Mouse (Mus musculus) kidney, adult 2 months (tissue): ENCODE results near the gene Rgs19. TPM values are rescaled to one million over a fixed set of nuclear protein-coding genes. Genes with fewer than 3 reads are reported as not detected.

Source experiments
- DNase-seq: peaks from one replicate; pipeline ENCODE4 v3.0.0; 2021
- H3K27ac ChIP-seq: fragments of 200-500 bp; 2 replicates; pipeline ENCODE4 v1.5.1; 2012; ENCODE audit warnings: low read depth, low read length, control low read depth, inconsistent platforms; ENCODE audit not compliant: insufficient read depth
- H3K27me3 ChIP-seq: fragments of 200-500 bp; replicated peaks from 2 replicates; pipeline ENCODE4 v1.6.1; 2012; ENCODE audit warnings: mild to moderate bottlenecking, moderate library complexity, low read length, inconsistent platforms; ENCODE audit not compliant: control insufficient read depth, insufficient read depth
- H3K36me3 ChIP-seq: fragments of 200-500 bp; 2 replicates; pipeline ENCODE4 v1.6.1; 2012; ENCODE audit warnings: mild to moderate bottlenecking, moderate library complexity, low read length, inconsistent platforms; ENCODE audit not compliant: control insufficient read depth, insufficient read depth
- H3K4me1 ChIP-seq: fragments of 200-500 bp; 2 replicates; pipeline ENCODE4 v1.6.1; 2011; ENCODE audit warnings: low read length; ENCODE audit not compliant: control insufficient read depth, insufficient read depth
- H3K4me3 ChIP-seq: fragments of 200-500 bp; 2 replicates; pipeline ENCODE4 v1.5.1; 2011; ENCODE audit warnings: mild to moderate bottlenecking, low read depth, low read length, control low read depth; ENCODE audit not compliant: insufficient read depth
- CTCF ChIP-seq: fragments of 200-500 bp; conservative IDR thresholded peaks from 2 replicates; pipeline ENCODE4 v1.5.1; 2011; ENCODE audit warnings: low read depth, mild to moderate bottlenecking, control low read depth, low read length, moderate library complexity, mixed read lengths; ENCODE audit not compliant: insufficient read depth, insufficient read length
- POLR2A ChIP-seq: fragments of 200-500 bp; IDR thresholded peaks from one replicate; pipeline ENCODE4 v1.6.1; 2011; ENCODE audit warnings: low read depth, low read length, control low read depth
- WGBS: fragments of 180-500 bp; shearing (Covaris S2); methylation state at CpG from one replicate; pipeline ENCODE4 v1.1.7; 2018; 5-methylcytosine and 5-hydroxymethylcytosine counted together
- polyA plus RNA-seq: library from polyadenylated mRNA; depleted of rRNA; stranded (reverse); fragments of >200 nt; gene quantifications from 2 replicates; pipeline ENCODE4 v1.2.3, GENCODE M21; 2012

Gene Rgs19
- polyA plus RNA-seq, 1 experiment, result 24.0 TPM

DNA sequence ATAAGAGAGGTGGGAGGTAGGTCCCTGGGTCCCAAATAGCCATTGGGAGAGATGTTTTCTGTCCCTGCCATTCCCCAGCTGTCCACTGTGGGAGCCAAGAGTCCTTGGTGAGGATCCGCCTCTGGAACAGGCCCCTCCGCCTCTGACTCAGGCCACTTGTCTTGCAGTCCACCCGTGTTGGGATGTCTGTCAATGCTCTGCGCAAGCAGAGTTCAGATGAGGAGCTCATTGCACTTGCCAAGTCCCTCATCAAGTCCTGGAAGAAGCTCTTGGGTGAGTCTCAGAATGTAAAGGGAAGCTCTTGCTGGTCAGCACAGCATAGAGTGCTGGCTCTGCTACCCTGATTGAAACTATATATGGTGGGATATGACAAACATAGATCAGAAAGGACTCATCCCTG is 10.4 kb downstream of the Rgs19 start:
- Histone ChIP-seq H3K36me3 (no peaks in the 10 kb centered on the region), H3K27me3 (no peaks in the 10 kb centered on the region), H3K4me1 (0 out of 2 replicates have a peak, but pooled peaks cover 4% of the 10 kb centered on the region), H3K27ac (no peak overlapping the region), H3K4me3 (no peak overlapping the region)
- 79% methylated on average over 4 of the region's 4 CpGs for WGBS
- DNase-seq, result no peak
- TF ChIP-seq CTCF (no peak), POLR2A (no peak)

DNA sequence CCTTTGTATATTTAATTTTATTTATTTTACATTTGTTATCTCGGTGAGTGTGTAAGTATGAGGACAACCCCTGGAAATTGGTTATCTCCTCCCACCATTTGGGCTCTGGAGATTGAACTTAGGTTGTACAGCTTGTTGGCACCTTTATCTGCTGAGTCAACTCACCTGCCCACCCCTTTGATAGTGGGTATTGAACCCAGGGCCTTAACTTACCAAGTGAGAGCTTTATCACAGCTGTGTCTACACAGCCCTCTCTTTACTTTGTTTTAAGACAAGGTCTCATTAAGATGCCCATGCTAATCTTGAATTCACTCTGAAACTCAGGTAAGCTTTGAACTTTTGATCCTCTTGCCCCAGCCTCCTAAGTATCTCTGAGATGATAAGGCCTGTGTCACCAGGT is 11.8 kb downstream of the Rgs19 start:
- Histone ChIP-seq H3K4me3 (no peak overlapping the region), H3K4me1 (0 out of 2 replicates have a peak, but pooled peaks cover 4% of the 10 kb centered on the region), H3K27ac (no peak overlapping the region), H3K36me3 (no peaks in the 10 kb centered on the region), H3K27me3 (no peaks in the 10 kb centered on the region)
- DNase-seq, result no peak
- 92% methylated on average over 1 of the region's 1 CpGs for WGBS
- no peak for TF ChIP-seq CTCF
- TF ChIP-seq POLR2A, result no peak

DNA sequence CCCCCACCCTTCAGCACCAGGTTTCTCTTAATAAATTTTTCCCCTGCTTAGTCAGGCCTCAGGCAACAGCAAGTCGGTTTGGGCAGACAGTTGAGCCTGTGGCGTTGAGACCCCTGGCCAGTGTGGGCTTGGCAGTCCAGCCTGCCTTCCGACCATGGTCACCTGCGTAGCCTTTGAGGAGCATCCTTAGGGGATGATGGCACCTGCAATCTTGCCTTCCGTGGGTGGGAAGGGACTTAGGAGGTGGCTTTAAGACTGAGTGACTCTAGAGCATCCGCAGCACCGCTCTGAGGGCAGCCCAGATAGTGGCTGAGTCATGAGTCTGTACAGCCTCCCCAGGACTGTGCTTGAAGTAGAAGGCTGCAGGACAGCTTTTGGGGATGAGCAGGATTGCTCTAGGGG is 13.1 kb downstream of the Rgs19 start:
- Histone ChIP-seq H3K4me1 (0 out of 2 replicates have a peak, but pooled peaks cover 4% of the 10 kb centered on the region), H3K27me3 (no peaks in the 10 kb centered on the region), H3K4me3 (peak overlapping the region; percentile 75), H3K36me3 (no peaks in the 10 kb centered on the region), H3K27ac (no peak overlapping the region)
- TF ChIP-seq CTCF (no peak), POLR2A (no peak)
- DNase-seq, result no peak
- WGBS, result 21% methylated on average over 7 of the region's 7 CpGs

DNA sequence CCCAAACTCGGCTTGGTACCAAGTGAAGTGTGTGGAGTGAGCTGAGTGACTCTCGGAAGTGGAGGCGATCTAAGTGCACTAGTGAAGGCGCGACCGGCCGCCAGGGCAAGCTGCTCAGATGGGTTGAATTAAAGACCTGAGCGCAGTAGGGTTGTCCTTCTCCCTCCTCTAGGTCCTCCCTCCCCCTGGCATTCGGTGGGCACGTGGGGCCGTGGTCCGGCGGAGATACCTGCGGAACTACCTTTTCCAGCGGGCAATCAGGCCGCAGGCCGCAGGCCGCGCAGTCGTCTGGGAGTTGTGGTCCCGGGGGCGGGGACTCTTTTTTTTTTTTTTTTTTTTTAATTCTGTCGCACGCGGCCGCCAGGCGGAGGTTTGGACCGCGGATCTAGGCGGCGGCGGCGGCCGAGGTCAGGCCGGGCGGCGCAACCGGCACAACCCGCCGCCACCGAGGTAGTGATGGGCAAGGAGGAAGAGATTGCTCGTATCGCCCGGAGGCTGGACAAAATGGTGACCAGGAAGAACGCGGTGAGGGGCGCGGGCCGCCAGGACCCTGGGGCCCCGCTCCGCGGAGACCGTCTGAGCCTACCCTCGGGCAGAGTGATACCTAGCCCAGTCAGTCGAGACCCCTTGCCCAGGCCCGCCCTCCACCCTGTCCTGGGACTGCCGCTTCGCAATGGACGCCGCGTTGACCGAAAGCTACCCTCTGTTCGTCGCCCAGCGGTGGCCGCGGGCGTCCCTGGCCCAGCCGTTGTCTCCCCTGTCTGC is 13.6 kb downstream of the Rgs19 start, which contains the start of gene Tcea2:
TSS of gene Tcea2 (plus strand) at position 360 of the 765 bp plus-strand sequence.
- Histone ChIP-seq H3K27me3 (no peaks in the 10 kb centered on the region), H3K4me3 (peak within 1 kb of the TSS; percentile 75), H3K36me3 (no peaks in the 10 kb centered on the region), H3K27ac (peak within 1 kb of the TSS; percentile 30), H3K4me1 (0 out of 2 replicates have a peak, but pooled peaks cover 4% of the 10 kb centered on the region)
- WGBS, result under 1% methylated on average over 69 of the region's 69 CpGs
- DNase-seq, result peak; percentile 85
- no peak for TF ChIP-seq CTCF
- no peak for TF ChIP-seq POLR2A

DNA sequence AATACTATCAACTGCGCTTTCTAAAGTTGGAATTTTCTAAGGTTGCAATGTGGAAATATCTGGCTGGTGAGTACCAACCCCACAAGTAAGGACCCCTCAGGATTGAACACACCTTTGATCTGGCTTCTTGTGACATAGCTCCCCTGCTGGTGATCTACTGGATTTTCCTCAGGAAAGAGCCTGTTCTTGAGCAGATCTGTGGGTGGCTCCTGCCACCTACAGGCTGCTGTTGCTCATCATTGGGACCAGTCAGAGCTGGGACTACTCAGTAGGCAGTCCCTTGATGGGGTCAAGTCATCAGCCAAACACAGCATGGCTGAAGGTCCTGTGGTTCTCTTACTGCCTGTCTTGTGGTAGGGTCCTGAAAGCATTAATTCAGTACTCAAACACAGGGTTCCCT is 15.0 kb downstream of the Rgs19 start:
- no peaks in the 10 kb centered on the region for H3K36me3 ChIP-seq
- TF ChIP-seq CTCF (peak; percentile 100; the same call in 1 of the 2 replicates), POLR2A (no peak)
- 0 out of 2 replicates have a peak, but pooled peaks cover 4% of the 10 kb centered on the region for H3K4me1 ChIP-seq
- DNase-seq, result peak; percentile 93
- WGBS, result 38% methylated on average over 1 of the region's 1 CpGs
- H3K27ac ChIP-seq, result no peak overlapping the region
- H3K27me3 ChIP-seq, result no peaks in the 10 kb centered on the region
- no peak overlapping the region for H3K4me3 ChIP-seq

DNA sequence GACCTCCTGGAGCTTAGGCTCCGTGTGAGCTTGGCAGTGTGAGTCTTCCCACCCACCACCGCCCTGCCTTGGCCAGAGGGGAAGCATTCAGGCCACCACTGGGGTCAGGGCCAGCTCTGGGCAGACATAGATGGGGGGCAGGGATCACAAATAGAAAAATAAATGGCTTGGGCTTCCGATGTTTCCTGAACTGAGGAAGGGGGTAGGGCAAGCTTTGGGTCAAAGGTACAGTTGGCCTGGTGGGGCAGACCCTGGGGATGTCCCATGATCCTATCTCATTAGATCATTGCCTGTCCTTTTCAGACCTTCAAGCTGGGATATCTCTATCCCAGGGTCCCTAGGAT is 16.1 kb downstream of the Rgs19 start:
- H3K27me3 ChIP-seq, result no peaks in the 10 kb centered on the region
- H3K27ac ChIP-seq, result peak overlapping the region; percentile 83
- H3K4me3 ChIP-seq, result no peak overlapping the region
- 52% methylated on average over 3 of the region's 3 CpGs for WGBS
- DNase-seq, result peak; percentile 84
- 0 out of 2 replicates have a peak, but pooled peaks cover 4% of the 10 kb centered on the region for H3K4me1 ChIP-seq
- no peak for TF ChIP-seq CTCF
- TF ChIP-seq POLR2A, result no peak
- H3K36me3 ChIP-seq, result no peaks in the 10 kb centered on the region

DNA sequence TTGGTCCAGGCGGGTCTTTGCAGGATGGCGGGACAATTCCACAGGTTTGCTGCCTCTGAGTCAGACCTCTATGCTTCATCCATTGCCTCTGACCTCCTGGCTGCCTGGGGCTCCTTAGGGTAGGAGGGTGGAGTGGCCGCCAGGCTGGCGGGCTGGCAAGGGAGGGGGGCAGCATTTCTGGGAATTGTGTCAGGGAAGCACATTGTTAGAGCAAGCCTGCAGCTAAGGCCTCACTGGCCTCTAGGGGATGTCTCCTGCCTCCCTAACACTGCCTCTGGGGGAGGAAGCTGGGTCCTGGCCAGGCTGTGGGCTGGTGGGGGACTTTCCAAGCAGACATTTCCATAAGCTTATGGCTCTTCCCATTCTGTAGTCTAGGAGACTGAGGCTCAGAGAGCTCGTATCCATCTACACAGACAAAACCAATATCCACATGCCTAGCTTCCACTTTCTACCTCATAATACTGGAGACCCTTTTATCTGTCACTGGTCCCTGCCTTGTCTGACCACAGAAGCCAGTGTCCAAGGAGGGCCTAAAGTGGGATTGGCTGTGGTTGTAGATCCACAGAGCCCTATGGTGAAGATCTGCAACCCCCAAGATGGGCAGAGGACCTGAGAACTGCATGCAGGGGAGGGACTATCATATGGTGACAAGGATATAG is 16.6 kb downstream of the Rgs19 start:
- Histone ChIP-seq H3K27me3 (no peaks in the 10 kb centered on the region), H3K4me1 (0 out of 2 replicates have a peak, but pooled peaks cover 4% of the 10 kb centered on the region), H3K27ac (peak overlapping the region; percentile 83), H3K36me3 (no peaks in the 10 kb centered on the region), H3K4me3 (no peak overlapping the region)
- 62% methylated on average over 5 of the region's 5 CpGs for WGBS
- peak; percentile 83 for DNase-seq
- no peak for TF ChIP-seq CTCF
- no peak for TF ChIP-seq POLR2A
